Mouse (Mus musculus) effector memory CD4-positive, alpha-beta T cell, adult 5 months (primary cell): ENCODE data around the gene Olfr1066. TPM values are rescaled to one million over a fixed set of nuclear protein-coding genes. Genes with fewer than 3 reads are reported as not detected.

Experiments
- polyA plus RNA-seq: library from polyadenylated mRNA; unstranded; fragments of 100-300 nt; shearing (Covaris generic); gene quantifications from one replicate; pipeline ENCODE4 v1.2.1, GENCODE M21; 2017

Olfr1066 gene
- polyA plus RNA-seq = not detected

DNA sequence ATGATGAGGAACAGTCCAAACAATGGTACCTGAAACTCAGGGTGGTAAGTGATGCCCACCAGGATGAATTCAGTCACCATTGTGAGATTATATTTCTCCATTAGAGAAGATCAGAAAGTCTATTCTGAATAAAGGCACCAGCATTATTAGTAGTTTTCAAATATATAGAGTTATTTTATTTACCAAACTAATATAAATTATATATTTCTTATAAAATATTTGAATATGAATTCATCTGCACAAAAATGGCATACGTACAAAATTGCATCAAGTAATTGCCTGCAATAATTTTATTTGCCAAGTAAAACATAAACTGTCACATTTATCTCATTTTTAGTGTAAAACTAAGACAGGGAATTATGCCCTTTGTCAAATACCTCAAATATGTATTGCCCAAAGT, at the start of gene Olfr1066:
Gene Olfr1066, minus strand, starts transcription at position 101 of the 400 bp plus-strand sequence.

DNA sequence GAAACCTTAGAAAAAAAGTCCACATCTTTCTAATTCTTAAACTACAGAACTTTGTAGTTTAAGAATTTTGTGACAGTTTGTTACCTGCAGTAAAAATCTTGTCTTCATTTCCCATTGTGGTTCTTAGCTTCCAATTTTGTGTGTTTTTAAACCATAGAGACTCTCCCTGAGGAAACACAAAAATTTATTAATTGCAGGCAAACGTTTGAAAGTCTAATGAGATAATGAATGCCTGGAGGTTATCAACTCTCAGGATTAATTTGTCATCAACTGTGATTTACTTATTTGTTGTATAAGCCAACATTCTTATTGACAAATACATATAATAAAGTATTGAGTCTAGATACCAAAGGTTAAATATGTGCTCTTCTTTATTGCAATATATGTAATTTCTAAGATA, 31.2 kb upstream of the Olfr1066 start, which contains the start of gene Olfr228:
Gene Olfr228, minus strand, starts transcription at position 101 of the 400 bp plus-strand sequence.

DNA sequence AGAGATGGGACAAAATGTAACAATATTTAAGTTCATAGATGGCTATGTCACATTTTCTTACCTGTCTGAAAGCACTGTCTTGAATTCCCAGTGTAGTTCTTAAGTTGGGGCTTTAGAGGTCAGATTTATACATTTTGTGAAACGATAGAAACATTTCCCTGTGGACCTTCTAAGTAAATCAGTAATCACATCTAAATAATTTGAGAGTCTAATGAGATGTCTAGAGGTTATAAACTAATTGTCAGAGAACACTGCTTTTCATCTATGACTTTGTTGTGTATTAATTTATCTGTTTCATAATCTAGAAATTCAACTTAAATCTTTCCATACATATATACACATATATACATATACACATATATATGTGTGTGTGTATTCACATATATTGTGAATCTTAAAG, 5.6 kb downstream of the Olfr1066 start, which contains the start of gene Olfr1065:
Gene Olfr1065, minus strand, starts transcription at position 101 of the 400 bp plus-strand sequence.

DNA sequence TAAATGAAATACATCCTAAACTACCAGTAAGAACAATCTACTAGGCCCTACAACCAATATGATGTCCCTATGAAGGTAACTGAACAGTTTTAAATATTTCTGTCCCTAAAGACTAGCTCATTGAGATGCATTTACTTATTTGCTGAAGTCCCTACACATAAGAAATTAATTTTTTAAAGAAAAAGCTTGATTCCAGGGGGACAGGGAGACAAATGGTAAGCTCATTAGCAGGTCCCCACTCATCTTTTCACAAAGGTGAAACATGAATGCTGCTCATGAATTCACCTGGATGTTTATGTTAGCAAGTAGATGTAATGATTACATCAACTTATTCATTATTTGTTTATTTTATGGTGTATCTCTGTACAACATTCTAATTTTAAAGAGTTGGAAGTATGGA, 29.4 kb downstream of the Olfr1066 start, which contains the start of gene Olfr1062:
Gene Olfr1062, minus strand, starts transcription at position 101 of the 400 bp plus-strand sequence.

DNA sequence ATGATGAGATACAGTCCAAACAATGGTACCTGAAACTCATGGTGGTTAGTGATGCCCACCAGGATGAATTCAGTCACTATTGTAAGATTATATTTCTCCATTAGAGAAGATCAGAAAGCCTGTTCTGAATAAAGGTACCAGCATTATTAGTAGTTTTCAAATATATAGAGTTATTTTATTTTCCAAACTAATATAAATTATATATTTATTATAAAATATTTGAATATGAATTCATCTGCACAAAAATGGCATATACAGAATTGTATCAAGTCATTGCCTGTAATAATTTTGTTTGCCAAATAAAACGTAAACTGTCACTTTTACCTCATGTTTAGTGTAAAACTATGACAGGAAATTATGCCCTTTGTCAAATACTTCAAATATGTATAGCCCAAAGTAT, 42.1 kb downstream of the Olfr1066 start, which contains the start of gene Olfr1061:
Gene Olfr1061, minus strand, starts transcription at position 101 of the 400 bp plus-strand sequence.

Other genes starting within 250 kb of the Olfr1066 start
- gene Olfr1046, start 237.0 kb downstream of the Olfr1066 start, polyA plus RNA-seq = not detected
- gene Olfr1047, start 224.9 kb downstream of the Olfr1066 start, polyA plus RNA-seq = not detected
- gene Olfr1048, start 216.0 kb downstream of the Olfr1066 start, polyA plus RNA-seq = 0.20 TPM
- gene Olfr1049, start 197.9 kb downstream of the Olfr1066 start, polyA plus RNA-seq = not detected
- not detected for gene Olfr1051, start 177.2 kb downstream of the Olfr1066 start, polyA plus RNA-seq
- gene Olfr1052, start 163.8 kb downstream of the Olfr1066 start, polyA plus RNA-seq = not detected
- not detected for gene Olfr1053, start 141.0 kb downstream of the Olfr1066 start, polyA plus RNA-seq
- not detected for gene Olfr1054, start 120.8 kb downstream of the Olfr1066 start, polyA plus RNA-seq
- not detected for gene Olfr1055, start 106.0 kb downstream of the Olfr1066 start, polyA plus RNA-seq
- gene Olfr1056, start 93.8 kb downstream of the Olfr1066 start, polyA plus RNA-seq = not detected
- not detected for gene Olfr1057, start 77.9 kb downstream of the Olfr1066 start, polyA plus RNA-seq
- not detected for gene Olfr1058, start 67.7 kb downstream of the Olfr1066 start, polyA plus RNA-seq
- gene Olfr1061, start 42.2 kb downstream of the Olfr1066 start, polyA plus RNA-seq = not detected
- not detected for gene Olfr1062, start 29.5 kb downstream of the Olfr1066 start, polyA plus RNA-seq
- not detected for gene Olfr1065, start 5.7 kb downstream of the Olfr1066 start, polyA plus RNA-seq
- not detected for gene Olfr228, start 31.1 kb upstream of the Olfr1066 start, polyA plus RNA-seq
- gene Olfr1076, start 52.2 kb upstream of the Olfr1066 start, polyA plus RNA-seq = not detected
- gene Olfr1079, start 86.2 kb upstream of the Olfr1066 start, polyA plus RNA-seq = not detected
- gene Olfr1080, start 102.0 kb upstream of the Olfr1066 start, polyA plus RNA-seq = not detected
- gene Olfr1082, start 142.7 kb upstream of the Olfr1066 start, polyA plus RNA-seq = not detected
- gene Olfr1084, start 183.5 kb upstream of the Olfr1066 start, polyA plus RNA-seq = not detected
- gene Olfr1085, start 205.8 kb upstream of the Olfr1066 start, polyA plus RNA-seq = not detected
- not detected for gene Olfr1086, start 223.8 kb upstream of the Olfr1066 start, polyA plus RNA-seq
- not detected for gene Olfr1087, start 242.1 kb upstream of the Olfr1066 start, polyA plus RNA-seq